Mouse (Mus musculus) small intestine, adult 2 months (tissue): ENCODE measurements at regions not wholly inside any gene's neighbourhood (a gene's known extent, or its start where the extent isn't known, plus 50 kb on each side); places are given as distances from the start of the nearest gene placed in this dataset.

Experiments used
- CTCF ChIP-seq: fragments of 200-500 bp; IDR thresholded peaks from 2 replicates; pipeline ENCODE4 v1.5.1; 2012; ENCODE audit warnings: low read depth, mild to moderate bottlenecking, control low read depth, inconsistent platforms, low read length, moderate library complexity, mixed read lengths; ENCODE audit not compliant: insufficient replicate concordance, insufficient read length; ENCODE audit errors: extremely low read depth
- POLR2A ChIP-seq: fragments of 200-500 bp; IDR thresholded peaks from 2 replicates; pipeline ENCODE4 v1.6.1; 2012; ENCODE audit warnings: low read depth, mild to moderate bottlenecking, control low read depth, inconsistent platforms, low read length, moderate library complexity

DNA sequence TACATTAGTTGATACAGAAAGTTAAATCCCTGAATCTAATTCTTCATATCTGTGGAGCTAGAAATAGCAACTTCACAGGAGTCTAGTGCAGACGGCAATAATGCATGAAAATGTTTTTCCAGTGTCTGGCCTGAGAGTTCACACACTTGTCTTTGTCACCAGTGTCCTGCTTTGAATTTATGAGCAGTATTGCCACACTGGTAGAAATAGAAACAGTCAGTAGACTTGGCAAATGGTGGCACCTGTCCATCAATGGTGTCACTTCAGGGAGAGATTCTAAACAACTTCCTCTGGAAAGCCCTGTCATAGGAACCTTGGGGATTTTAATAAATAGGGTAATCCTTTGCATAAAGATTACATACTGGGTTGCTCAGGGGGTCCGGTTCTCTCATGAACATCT lies 621.5 kb upstream of the Cdh11 start:
- TF ChIP-seq POLR2A (no peak), CTCF (no peak)
